Mouse (Mus musculus): Measurements from ENCODE around the gene Uox.

Gene Uox

DNA sequence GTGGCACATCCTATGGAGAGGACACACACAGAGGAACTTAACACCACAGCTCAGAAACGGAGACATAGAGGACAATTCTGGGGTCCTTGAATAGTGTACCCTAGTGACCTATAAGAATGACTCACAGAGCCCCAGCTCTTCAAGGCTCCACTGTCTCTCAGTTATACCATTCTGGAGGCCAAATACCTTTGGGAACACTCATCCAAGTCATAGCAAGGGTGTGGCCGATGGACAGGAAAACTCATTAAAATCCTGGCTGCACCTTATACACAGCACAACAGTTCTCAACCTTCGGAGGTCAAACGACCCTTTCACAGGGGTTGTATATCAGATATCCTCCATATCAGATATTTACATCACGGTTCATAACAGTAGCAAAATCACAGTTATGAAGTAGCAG, 62.3 kb downstream of the Uox start:
- no peak for TF ChIP-seq GATA4 (IDR thresholded peaks at IDR 0.05; ENCODE audit: insufficient replicate concordance, low read length)

- no peak for TF ChIP-seq GATA4 (IDR thresholded peaks at IDR 0.05; ENCODE audit: insufficient replicate concordance, low read length)
These were observed 71.7 kb downstream of the Uox start for GRCm38 (mm10) chr3:146641818-146642427.

- no peak for TF ChIP-seq GATA4 (IDR thresholded peaks at IDR 0.05; ENCODE audit: insufficient replicate concordance, low read length)
These were observed 79.2 kb downstream of the Uox start for GRCm38 (mm10) chr3:146649311-146649894.

GRCm38 (mm10) chr3:146650716-146651115, 80.5 kb downstream of the Uox start:
- TF ChIP-seq GATA4 (IDR thresholded peaks at IDR 0.05; ENCODE audit: insufficient replicate concordance, low read length), result no peak

GRCm38 (mm10) chr3:146651217-146651616, 81.0 kb downstream of the Uox start, which contains the start of gene 4930503B20Rik:
4930503B20Rik (minus strand) TSS chr3:146651317.
- TF ChIP-seq GATA4 (IDR thresholded peaks at IDR 0.05; ENCODE audit: insufficient replicate concordance, low read length), result no peak

DNA sequence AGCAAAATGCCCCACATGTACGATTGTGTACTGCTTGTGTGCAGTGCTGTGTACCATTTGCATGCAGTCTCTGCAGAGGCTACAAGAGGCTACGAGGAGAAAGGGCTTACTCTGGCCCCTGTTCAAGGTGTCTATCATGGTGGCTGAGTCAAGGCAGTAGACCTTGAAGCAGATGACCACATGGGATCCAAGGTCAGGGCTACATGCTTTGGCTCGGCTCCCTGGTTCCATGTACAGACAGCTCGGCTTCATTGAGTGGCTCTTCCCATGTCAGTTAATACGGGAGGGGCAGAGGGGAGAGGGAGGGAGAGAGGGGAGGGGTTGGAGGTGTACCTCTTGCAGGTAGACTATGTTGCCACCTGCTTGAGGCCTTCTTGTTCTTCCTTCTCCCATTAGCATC, 82.2 kb downstream of the Uox start:
- no peak for TF ChIP-seq GATA4 (IDR thresholded peaks at IDR 0.05; ENCODE audit: insufficient replicate concordance, low read length)

GRCm38 (mm10) chr3:146653692-146654091, 83.5 kb downstream of the Uox start:
- TF ChIP-seq GATA4 (IDR thresholded peaks at IDR 0.05; ENCODE audit: insufficient replicate concordance, low read length), result no peak

DNA sequence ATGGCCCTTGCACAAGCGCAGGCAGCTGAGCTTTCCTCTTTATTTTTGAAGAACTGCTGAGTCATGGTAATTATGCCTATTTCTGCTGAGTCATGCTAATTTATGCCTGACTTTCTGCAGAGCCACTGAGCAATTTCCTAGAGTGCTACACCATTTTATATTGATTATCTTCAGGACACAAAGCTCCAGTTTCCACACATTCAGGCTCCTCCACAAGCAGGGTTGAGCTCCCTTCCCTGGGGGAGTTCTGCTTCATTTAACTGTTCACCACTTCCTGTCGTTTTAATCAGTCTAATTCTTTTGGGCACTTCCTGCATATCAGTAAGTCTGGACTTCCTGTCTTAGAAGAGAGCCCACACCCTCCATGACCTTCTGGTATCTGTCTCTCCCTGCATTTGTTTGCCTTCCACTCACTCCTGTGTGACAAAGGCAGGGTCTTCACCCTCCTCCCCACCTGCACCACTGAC, 84.9 kb downstream of the Uox start:
- no peak for TF ChIP-seq GATA4 (IDR thresholded peaks at IDR 0.05; ENCODE audit: insufficient replicate concordance, low read length)

DNA sequence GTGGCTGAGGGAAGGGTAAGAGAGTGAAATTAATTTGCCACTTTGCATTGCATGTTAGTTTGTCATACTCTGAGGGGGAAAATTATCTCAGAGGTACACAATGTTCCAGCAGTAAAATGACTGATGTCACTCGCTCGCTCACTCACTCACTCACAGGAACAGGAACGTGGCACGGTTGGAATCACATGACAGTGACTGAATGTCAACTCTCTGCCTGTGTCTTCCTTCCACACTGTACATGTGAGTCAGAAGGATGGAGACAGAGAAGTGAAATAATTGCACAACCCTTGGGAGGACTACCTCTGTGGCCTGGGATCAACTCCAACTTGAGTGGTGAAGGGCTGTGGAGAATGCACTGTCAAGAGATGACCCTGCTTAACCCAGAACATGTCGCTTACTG, 87.2 kb downstream of the Uox start:
- no peak for TF ChIP-seq GATA4 (IDR thresholded peaks at IDR 0.05; ENCODE audit: insufficient replicate concordance, low read length)

DNA sequence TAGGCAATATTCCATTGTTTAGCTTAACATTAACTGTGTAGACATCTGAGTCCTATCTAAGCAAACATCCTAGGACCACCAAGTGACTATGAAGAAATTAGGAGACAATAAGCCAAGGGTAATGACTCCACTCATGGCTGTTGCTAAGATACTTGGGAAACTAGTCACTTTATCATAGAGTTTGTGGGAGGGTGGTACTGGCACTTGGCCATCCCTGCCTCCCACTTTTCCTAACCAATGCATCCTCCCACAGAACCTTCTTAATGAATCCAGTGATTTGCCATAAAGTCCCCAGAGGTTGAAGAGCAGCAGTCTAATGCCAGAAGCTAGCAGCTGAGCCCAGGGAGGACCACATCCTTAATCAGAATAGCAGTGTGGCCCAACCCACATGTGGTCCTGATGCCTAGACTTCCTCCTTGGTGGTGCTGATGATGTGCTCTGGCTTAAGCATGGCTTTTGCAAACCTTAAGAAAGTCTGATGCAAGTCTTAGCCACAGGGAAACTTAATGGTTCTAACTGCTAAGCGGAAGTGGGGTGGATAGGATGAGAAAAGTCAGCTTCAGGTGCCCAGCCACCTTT, 87.9 kb downstream of the Uox start:
- TF ChIP-seq GATA4 (IDR thresholded peaks at IDR 0.05; ENCODE audit: insufficient replicate concordance, low read length), result no peak

DNA sequence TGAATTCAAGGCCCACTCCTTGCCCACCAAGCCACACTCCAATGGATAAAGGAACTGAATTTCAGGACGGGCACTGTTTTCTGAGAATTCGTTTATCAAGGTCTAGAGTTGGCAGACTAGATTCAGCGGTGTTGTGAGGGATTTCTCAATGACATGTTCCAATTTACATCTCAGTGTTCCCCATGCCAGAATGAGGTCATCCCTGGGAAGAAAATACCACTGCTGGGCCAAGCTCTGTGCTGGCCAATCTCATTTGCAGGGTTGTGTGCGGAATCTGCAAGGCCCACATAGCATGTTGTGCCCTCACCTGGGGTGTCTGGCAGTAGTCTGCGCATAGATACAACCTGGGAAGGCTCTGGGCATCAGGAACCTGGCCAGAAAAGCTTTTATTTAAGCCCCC, 89.1 kb downstream of the Uox start:
- TF ChIP-seq GATA4 (IDR thresholded peaks at IDR 0.05; ENCODE audit: insufficient replicate concordance, low read length), result no peak

- no peak for TF ChIP-seq GATA4 (IDR thresholded peaks at IDR 0.05; ENCODE audit: insufficient replicate concordance, low read length)
These were observed 90.8 kb downstream of the Uox start for GRCm38 (mm10) chr3:146661001-146661400.

GRCm38 (mm10) chr3:146661907-146662306, 91.7 kb downstream of the Uox start:
- TF ChIP-seq GATA4 (IDR thresholded peaks at IDR 0.05; ENCODE audit: insufficient replicate concordance, low read length), result no peak

- TF ChIP-seq GATA4 (IDR thresholded peaks at IDR 0.05; ENCODE audit: insufficient replicate concordance, low read length), result no peak
These were observed 100.9 kb downstream of the Uox start for GRCm38 (mm10) chr3:146671121-146671520.

DNA sequence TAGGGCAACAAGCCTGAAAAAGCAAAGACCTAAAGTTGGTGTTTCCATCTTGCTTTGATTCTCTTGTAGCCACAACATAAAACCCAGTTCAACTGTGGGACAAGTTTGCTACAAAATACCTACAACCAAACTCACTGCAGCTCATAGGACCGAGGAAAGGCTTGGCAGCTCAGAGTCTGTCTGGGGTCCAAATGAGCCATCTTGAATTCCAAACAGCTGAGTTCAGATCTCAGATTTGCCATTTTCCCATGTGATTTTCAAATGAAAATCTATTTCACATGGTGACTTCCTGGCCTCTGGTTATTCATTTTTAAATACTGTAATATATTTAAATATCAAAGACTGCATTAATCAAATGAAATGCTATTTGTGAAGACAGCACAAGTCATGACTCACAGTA, 104.9 kb downstream of the Uox start:
- TF ChIP-seq GATA4 (IDR thresholded peaks at IDR 0.05; ENCODE audit: insufficient replicate concordance, low read length), result no peak

GRCm38 (mm10) chr3:146676193-146676592, 106.0 kb downstream of the Uox start:
- no peak for TF ChIP-seq GATA4 (IDR thresholded peaks at IDR 0.05; ENCODE audit: insufficient replicate concordance, low read length)
